Mouse (Mus musculus) forebrain, embryonic 13.5 days (tissue): ENCODE measurements around the gene Chml. TPM values are rescaled to one million over a fixed set of nuclear protein-coding genes. Genes with fewer than 3 reads are reported as not detected.

ENCODE experiments used
- ATAC-seq: fragments of 200-750 bp; cut with Nextera tagmentation; 2 replicates; pipeline ENCODE4 v1.8.0; 2017
- H3K27ac ChIP-seq: fragments of 300-500 bp; sonication (generic); 2 replicates; pipeline ENCODE4 v1.5.1; 2015; ENCODE audit warnings: inconsistent platforms, mild to moderate bottlenecking, moderate library complexity
- H3K27me3 ChIP-seq: fragments of 300-500 bp; sonication (generic); 2 replicates; pipeline ENCODE4 v1.6.1; 2015; ENCODE audit warnings: mild to moderate bottlenecking, inconsistent platforms
- H3K36me3 ChIP-seq: fragments of 300-500 bp; sonication (generic); 2 replicates; pipeline ENCODE4 v1.6.1; 2015; ENCODE audit warnings: mild to moderate bottlenecking, inconsistent platforms; ENCODE audit not compliant: poor library complexity, severe bottlenecking
- H3K4me1 ChIP-seq: fragments of 300-500 bp; sonication (generic); 2 replicates; pipeline ENCODE4 v1.6.1; 2015; ENCODE audit warnings: inconsistent platforms
- H3K4me2 ChIP-seq: fragments of 300-500 bp; sonication (generic); 2 replicates; pipeline ENCODE4 v1.6.1; 2015; ENCODE audit warnings: inconsistent platforms, mild to moderate bottlenecking, moderate library complexity
- H3K4me3 ChIP-seq: fragments of 300-500 bp; sonication (generic); 2 replicates; pipeline ENCODE4 v1.5.1; 2015; ENCODE audit warnings: mild to moderate bottlenecking, inconsistent platforms
- H3K9ac ChIP-seq: fragments of 300-500 bp; sonication (generic); 2 replicates; pipeline ENCODE4 v1.6.1; 2015; ENCODE audit warnings: mild to moderate bottlenecking, inconsistent platforms
- H3K9me3 ChIP-seq: fragments of 300-500 bp; sonication (generic); replicated peaks from 2 replicates; pipeline ENCODE4 v1.6.1; 2016; ENCODE audit warnings: inconsistent platforms
- WGBS: fragments of 180-500 bp; shearing (Covaris S2); methylation state at CpG from one replicate; pipeline ENCODE4 v1.1.7; 2015; 5-methylcytosine and 5-hydroxymethylcytosine counted together
- polyA plus RNA-seq: library from polyadenylated mRNA; unstranded; fragments of >200 nt; fragmentation: Nextera tagmentation; extraction: Ambion mirVana; gene quantifications from 2 replicates; pipeline ENCODE4 v1.2.1, GENCODE M21; 2015

Gene Chml
- polyA plus RNA-seq, 1 experiment from 2014 or later: 2.5 TPM

GRCm38 (mm10) chr1:175643496-175644265 lies 49.0 kb downstream of the Chml start:
- no peak overlapping the region for H3K27ac ChIP-seq
- no peaks in the 10 kb centered on the region for H3K36me3 ChIP-seq
- no peaks in the 10 kb centered on the region for H3K9me3 ChIP-seq
- no peak overlapping the region for H3K4me2 ChIP-seq
- H3K9ac ChIP-seq: no peak overlapping the region
- no peaks in the 10 kb centered on the region for H3K27me3 ChIP-seq
- no peak overlapping the region for H3K4me3 ChIP-seq
- no peak for ATAC-seq
- H3K4me1 ChIP-seq: no peaks in the 10 kb centered on the region
- 81% methylated on average over 5 of the region's 5 CpGs for WGBS

DNA sequence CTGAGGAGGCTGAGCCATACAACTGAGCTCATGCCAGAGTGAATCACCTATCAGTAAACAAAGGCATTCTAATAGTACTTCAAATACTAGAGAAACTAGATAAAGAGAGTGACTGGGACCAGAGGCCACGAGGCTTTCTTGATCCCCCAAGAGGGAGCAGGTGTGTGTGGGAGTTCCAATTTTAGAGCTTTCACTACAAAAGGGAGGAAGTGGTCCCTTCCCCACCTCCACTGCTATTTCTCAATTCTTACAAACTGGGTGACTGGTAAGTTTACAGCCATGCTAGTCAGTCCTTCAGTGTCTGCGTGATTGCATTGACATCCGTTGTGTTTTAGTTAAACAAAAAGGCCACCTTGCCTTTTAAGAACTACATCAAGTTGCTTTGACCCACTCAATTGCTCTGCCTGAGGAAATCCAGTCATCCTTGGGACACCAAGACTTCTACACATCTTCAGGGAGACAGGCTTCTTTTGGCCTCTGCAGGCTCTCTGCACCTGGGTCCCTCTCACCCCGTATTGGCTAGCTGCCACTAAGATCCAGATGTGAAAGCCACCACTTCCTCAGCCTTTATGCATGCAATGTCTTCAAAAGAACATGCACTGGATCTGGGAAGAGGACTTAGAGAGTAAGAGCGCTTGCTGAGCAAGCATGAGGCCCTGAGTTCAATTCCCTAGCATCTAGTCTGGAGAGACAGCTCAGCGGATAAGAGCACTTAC lies 52.1 kb downstream of the Chml start:
- ATAC-seq: no peak
- Histone ChIP-seq H3K9ac (no peak overlapping the region), H3K36me3 (no peaks in the 10 kb centered on the region), H3K4me3 (no peak overlapping the region), H3K27ac (no peak overlapping the region), H3K27me3 (no peaks in the 10 kb centered on the region), H3K4me1 (no peaks in the 10 kb centered on the region), H3K4me2 (no peak overlapping the region), H3K9me3 (no peaks in the 10 kb centered on the region)
- WGBS: 88% methylated on average over 6 of the region's 6 CpGs

GRCm38 (mm10) chr1:175639072-175639471 lies 53.6 kb downstream of the Chml start:
- 83% methylated on average over 7 of the region's 7 CpGs for WGBS

DNA sequence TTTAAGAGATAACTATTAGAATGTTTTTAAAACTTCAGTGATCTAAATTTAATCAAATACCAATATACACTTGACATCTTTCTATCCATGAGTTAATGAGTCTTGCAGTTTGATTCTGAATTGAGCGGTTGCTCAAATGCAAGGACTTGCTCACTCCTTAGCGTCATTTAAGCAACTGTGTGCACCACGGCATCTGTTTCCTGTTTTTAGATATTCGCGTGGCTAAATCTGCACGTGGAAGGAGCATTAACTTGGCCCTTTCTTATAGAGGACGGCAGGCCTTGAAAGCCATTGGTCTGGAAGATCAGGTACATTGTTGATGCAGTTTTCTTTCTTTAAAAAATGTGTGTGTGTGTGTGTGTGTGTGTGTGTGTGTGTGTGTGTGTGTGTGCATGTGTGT lies 55.0 kb downstream of the Chml start:
- ATAC-seq: no peak
- Histone ChIP-seq H3K9ac (no peak overlapping the region), H3K4me3 (no peak overlapping the region), H3K27ac (no peak overlapping the region), H3K4me1 (no peaks in the 10 kb centered on the region), H3K4me2 (no peak overlapping the region), H3K27me3 (no peaks in the 10 kb centered on the region), H3K36me3 (no peaks in the 10 kb centered on the region), H3K9me3 (no peaks in the 10 kb centered on the region)
- 74% methylated on average over 7 of the region's 7 CpGs for WGBS

More at GRCm38 (mm10) chr1:175639072-175639471, 53.6 kb downstream of the Chml start:
- Histone ChIP-seq H3K27me3 (no peaks in the 10 kb centered on the region), H3K4me2 (no peak overlapping the region), H3K27ac (no peak overlapping the region), H3K4me1 (no peaks in the 10 kb centered on the region), H3K9ac (no peak overlapping the region), H3K36me3 (no peaks in the 10 kb centered on the region), H3K9me3 (no peaks in the 10 kb centered on the region), H3K4me3 (no peak overlapping the region)
- no peak for ATAC-seq

DNA sequence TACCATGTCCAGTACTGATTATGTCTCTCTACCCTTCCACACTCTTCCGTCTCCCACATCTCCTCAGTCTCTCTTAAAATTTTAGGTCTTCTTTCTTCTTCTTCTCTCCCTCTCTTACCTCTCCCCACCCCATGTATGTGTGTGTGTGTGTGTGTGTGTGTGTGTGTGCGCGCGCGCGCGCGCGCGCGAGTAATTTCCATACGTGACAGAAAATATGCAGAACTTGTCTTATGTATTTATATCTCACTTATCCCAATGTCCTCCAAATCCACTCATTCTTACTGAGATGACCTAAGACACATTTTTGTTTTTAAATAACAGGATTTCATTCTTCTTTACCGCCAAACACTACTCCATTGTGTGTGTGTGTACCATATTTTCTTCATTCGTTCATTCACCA lies 60.2 kb downstream of the Chml start:
- no peaks in the 10 kb centered on the region for H3K4me1 ChIP-seq
- no peak overlapping the region for H3K4me3 ChIP-seq
- H3K27ac ChIP-seq: no peak overlapping the region
- WGBS: 98% methylated on average over 14 of the region's 14 CpGs
- no peak overlapping the region for H3K9ac ChIP-seq
- H3K9me3 ChIP-seq: no peaks in the 10 kb centered on the region
- no peak overlapping the region for H3K4me2 ChIP-seq
- no peaks in the 10 kb centered on the region for H3K36me3 ChIP-seq
- no peaks in the 10 kb centered on the region for H3K27me3 ChIP-seq
- ATAC-seq: no peak

Other genes with a start within 250 kb of the Chml start
- 9.2 and 10.3 TPM in 2 replicates for gene Rgs7, start 200.4 kb downstream of the Chml start, polyA plus RNA-seq
- gene Kmo, start 72.5 kb downstream of the Chml start, polyA plus RNA-seq: 0.30 TPM in 1 of 2 replicates, not detected in the other
- 76.2 and 78.8 TPM in 2 replicates for gene Fh1, start 67.3 kb downstream of the Chml start, polyA plus RNA-seq
- 4.8 and 5.6 TPM in 2 replicates for gene Opn3, start 125 bp downstream of the Chml start, polyA plus RNA-seq
- not detected in 2 replicates for gene Wdr64, start 5.7 kb upstream of the Chml start, polyA plus RNA-seq
- gene Exo1, start 187.7 kb upstream of the Chml start, polyA plus RNA-seq: 63.4 and 72.0 TPM in 2 replicates
- gene Gm38100, start 227.4 kb upstream of the Chml start, polyA plus RNA-seq: 0.16 and 0.18 TPM in 2 replicates